Mouse (Mus musculus): ENCODE results near the gene Tbc1d4. TPM values are rescaled to one million over a fixed set of nuclear protein-coding genes. Genes with fewer than 3 reads are reported as not detected.

The Tbc1d4 gene
- 100 to 1,000 TPM; 145 to 157 TPM for polyA plus RNA-seq (2017; shearing (Covaris generic))

DNA sequence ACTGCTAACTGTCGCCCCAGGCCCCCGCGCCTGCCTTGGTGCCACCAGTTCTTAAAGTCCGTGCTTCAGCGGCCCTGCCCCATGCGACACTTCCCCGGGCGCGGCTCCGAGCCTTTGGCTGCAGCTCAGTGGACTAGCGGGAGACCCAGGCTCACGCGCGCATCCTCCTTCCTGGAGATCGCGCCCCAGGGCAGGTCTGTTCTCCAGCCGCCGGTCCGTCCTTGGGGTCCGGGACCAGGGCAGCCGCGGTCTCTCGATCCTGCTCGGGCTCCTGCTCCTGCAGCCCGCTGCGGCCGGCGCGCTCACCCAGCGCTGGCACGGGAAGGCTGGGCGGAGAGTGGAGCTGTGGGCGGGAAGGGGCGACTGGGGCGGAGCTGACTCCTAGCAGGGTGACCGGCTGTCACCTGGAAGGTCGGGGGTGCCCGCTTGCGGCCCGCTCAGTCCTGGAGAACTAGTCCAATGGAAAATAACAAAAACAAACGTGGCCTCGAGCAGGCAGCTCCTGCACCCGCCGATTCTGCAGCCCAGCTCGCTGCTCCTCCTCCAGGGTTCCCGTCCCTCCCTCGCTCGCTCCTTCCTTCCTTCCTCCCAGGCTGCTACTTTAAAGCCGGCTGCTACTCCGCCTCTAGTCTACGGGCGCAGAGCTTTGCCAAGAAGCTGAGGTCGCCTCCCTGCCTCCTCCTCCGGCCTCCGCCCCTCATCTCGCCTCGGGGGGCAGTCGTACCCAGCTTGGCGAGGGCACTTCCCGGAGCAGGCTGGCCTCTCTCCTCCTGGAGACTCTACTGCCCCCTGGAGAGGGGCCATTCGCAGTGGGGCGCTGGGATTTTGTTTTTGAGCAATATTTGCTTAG lies at the start of gene Tbc1d4:
Gene Tbc1d4 (minus strand): TSS at position 673 of the 850 bp plus-strand sequence.
- ATAC-seq: peak; percentile 56

DNA sequence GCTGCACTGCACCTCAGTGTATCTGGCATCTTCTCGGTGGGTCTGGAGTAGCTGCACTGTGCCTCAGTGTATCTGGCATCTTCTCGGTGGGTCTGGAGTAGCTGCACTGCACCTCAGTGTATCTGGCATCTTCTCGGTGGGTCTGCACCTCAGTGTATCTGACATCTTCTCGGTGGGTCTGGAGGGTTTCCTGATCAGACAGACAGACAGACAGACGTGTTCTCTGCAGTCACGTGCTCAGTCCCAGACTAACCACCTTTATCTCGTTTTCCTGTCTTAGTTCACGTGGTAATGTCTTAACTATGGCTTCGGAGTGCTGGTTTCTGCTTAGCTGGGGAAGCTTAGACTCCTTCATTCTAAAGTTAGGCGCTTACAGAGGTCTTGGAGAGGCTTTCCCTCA lies 47.3 kb upstream of the Tbc1d4 start:
- peak; percentile 4 for ATAC-seq

DNA sequence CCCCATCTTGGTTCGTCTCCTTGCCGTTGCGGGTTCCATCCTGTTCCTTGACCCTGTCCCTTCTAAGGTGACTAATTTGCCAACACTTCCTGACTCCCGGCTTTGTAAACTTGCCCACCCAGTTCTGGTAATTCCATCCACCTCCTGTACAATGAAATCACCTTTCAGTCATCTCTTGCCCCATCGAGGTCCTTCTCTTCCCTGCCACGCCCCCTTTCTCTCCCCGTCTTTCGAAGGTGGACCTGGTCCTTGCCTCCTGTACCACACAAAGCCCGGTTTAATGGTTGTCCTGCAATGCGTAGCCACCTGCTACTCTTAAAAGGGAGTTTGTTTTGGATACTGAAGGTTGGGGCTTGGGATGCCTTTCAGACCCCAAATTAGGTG lies 45.5 kb upstream of the Tbc1d4 start:
- ATAC-seq: peak; percentile 5

DNA sequence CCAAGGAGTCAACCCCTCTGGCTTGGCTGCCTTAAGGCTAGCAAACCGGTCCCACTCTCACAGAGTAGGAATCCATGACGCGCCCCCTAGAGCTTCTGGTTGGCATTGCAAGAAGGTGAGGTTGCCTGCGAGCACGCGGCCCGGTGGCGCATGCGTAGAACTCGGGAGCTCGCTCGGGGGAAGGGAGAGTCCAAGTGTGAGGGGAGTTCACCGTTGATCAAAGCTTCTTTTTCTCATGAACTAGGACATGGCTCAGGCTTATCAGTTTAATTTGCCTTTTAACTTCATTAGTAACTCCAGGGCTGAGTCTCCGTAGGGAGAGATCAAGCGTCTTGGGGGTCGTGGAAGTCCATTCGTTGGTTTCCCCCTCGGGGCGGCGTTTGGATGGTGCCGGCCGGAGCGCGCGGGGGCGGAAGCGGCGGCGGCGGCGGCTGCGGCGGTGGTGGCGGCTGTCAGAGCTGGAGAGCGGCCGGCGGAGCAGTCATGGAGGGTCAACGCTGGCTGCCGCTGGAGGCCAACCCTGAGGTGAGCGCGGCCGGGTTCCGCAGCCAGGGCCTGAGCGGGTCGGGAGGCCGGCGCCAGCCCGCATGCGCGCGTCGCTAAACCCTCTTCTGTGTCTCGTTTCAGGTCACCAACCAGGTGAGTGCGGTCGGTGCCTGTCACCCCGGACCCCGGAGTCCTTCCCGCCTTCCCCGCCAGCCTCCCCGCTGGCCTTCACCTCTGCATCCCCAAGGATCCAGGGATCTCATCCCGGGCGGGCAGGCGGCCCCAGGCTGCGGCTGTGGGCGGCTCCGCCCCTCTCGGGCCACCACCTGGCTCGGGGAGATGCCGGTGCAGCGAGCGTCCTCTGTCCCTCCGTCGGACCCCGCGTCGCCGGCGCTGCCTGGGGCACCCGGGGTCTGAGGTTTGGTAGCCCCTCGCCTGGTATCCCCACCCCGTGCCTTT lies 44.9 kb upstream of the Tbc1d4 start, which contains the start of gene Uchl3:
Gene Uchl3 (plus strand): TSS at position 387 of the 945 bp plus-strand sequence.
- peak; percentile 85 for ATAC-seq

DNA sequence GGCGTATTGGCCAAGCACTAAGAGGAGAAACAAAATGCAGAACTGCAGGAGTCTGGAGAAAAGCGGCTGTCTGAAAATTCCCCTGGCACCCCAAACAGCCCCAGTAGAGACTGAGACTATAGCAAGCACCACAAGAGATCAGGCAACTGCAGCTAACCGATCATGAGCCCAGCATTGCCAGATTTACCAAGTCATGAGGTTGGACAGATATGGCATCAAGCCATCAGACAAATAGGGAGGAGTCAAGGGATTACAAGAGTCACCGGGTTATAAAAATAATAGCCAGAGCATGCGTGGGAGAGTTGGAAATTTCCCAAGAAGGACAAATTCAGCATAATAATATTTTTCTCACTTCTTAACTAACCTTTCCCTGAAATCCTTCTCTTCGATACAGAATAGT lies 43.6 kb upstream of the Tbc1d4 start:
- ATAC-seq: no peak

DNA sequence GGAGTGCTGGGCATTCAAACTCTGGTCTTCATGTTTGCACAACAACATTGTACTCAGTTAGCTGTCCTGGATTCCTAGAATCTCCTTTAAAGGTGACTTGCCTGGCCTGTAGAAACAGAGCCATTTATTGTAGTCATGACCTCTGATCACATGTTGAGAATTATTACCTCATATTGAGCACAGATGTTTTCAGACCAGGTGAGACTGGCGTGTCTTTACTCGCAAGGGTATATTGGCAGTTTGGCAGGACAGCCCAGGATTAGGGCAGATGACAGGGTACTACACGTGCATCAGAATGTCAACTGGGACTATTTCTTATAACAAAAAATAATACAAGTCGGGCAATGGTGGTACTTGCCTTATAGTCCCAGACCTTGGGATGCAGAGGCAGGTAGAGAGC lies 41.6 kb upstream of the Tbc1d4 start:
- no peak for ATAC-seq

DNA sequence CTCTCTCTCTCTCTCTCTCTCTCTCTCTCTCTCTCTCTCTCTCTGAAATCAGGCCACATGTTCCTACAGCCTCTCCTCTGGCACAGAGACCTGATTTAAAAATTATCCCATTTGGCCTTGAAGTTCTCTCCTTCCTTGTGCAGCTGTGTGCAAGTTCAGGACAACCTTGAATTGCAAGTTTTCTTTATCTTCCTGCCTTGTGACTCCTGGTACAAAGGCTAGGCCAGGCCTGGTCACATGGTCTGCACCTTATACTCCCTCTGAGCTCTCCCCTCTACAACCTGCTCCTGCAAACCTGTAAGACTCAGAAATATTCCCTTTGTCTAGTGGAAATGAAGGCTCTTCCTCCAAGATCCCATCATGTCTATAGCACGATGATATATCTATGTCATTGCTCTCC lies 36.0 kb upstream of the Tbc1d4 start:
- no peak for ATAC-seq

DNA sequence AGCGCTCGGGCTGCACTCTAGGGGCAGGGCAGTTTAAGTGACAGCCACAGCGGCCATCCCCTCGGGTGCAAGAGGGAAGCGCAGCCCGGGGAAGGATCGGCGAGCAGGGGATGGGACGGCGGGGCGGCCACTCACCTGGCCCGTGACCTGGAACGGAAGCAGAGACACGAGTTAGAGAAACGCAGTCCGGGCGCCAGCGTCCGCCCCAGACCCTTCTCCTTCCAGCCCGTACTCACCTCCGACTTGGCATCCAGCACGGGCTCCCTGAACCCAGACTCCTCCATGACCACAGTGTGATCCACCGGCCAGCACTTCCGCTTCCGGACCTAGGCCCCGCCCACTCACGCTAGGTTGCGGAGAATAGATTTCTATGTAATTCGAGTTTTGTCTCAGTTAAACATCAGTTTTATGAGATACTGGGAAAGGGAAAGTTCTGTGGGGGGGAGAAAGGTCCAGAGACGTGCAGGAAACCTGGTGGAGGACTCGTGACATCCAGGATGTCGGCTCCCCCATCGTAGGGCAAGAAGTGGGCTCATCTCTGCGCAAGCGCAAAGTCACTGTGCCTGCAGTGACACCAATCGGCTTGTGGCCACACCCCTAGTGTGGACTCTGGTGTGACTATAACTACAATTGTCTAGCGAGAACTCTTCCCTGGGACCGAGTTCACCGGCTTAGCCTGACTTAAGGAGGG lies 31.3 kb upstream of the Tbc1d4 start, which contains the start of gene Commd6:
Gene Commd6 (minus strand): TSS at position 534 of the 691 bp plus-strand sequence.
- ATAC-seq: peak; percentile 92

DNA sequence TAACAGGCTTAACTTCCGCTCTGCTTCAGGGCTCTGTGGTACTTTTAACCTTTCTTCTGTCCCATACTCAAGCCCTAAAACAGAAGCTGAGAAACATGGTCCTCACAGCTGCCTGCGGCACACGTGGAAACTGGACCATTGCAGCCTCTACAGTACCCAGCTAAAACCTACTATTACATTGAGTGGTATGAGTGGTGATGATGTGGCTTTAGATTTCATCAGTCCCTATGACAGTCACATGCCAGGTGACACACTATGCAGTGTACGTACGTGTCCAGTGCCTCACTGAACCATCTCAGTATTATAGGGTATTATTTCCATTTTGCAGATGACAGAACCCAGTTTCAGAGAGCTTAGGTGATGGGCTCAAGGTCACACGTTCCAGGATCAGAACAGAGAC lies 28.4 kb upstream of the Tbc1d4 start:
- ATAC-seq: no peak

DNA sequence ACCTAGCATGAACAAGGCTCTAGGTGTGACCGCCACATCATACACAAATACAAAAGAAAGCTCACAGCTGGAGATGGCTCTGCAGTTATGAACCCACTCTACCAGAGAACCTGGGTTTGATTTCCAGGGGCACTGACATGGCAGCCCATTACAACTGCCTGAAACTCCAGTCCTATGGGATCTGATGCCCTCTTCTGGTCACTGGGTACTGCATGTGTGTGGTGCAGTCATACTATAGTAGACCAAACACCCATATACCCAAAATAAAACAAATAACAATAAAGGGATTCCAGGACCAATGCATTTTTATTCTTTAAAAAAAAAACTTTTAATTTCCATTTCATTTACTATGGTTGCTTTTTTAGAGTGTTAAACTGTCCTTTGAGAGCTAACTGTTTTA lies 26.8 kb upstream of the Tbc1d4 start:
- ATAC-seq: no peak

DNA sequence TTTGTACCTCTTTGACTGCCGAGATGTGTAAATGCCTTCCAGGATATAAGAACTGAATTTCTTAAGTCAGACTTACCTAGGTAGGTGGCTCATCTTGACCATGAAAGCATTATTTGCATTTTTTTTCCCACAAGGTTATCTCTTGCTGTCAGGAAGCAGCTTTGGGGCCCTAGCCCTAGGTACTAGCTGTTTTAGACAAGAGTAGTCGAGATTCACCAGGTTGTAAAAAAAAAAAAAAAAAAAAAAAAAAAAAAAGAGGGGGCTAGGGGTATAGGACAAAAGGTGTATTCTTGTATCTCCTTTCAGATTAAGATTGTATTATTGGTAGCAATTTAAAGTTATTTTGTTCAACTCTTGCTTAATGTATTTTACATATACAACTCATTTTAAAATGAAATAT lies 21.6 kb upstream of the Tbc1d4 start:
- no peak for ATAC-seq

DNA sequence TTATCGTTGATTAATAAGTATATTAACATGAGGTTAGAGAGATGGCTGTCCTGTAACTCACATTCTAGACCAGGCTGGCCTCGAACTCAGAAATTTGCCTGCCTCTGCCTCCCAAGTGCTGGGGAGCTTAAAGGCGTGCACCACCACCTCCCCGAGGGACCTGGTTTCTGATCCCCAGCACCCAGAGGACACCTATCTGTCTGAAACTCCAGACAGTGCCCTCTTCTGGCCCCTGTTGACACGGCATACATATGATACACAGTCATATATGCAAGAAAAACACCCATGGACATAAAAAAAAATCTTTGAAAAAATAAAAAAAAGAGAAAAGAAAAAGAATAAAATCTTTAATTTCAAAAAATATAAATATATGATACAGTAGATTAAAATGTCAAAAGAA lies 8.7 kb upstream of the Tbc1d4 start:
- no peak for ATAC-seq

DNA sequence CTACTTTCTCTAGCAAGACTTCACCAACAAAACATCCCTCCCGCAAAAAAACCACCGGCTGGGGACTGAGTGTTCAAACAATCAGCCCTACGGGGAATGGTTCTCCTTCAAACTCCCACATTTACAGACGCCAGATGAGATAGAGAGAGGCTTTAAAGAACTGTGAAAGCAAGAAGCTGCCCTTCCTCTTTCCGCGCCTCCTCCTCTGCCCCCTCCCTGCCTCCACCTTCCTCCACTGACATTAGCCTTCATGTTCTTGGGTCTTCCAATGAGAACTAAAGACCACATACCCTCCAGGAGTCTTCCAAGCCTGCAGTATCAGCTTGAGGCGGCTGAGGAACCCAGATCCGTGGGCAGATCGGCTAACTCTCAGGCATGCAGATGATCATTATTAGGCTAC lies 7.2 kb upstream of the Tbc1d4 start:
- no peak for ATAC-seq

DNA sequence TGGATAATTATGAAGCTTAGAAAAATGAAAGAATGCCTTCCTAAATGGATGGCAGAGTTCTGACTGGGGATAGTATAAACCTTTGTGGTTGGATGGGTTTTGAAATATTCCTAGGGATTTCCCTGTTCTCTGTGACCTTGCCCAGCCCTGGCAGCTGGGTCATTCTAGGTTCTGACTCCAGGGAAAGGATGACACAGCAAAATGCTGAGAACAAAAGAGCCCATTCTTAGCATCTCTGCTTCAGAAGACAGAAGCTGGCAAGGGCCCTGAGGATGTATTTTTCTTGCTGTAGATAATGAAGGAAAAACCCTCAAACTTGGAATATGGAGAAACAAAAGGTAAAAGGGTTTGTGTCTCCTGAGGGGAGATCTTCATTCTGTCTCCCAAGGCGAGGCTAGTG lies 4.2 kb upstream of the Tbc1d4 start:
- no peak for ATAC-seq

DNA sequence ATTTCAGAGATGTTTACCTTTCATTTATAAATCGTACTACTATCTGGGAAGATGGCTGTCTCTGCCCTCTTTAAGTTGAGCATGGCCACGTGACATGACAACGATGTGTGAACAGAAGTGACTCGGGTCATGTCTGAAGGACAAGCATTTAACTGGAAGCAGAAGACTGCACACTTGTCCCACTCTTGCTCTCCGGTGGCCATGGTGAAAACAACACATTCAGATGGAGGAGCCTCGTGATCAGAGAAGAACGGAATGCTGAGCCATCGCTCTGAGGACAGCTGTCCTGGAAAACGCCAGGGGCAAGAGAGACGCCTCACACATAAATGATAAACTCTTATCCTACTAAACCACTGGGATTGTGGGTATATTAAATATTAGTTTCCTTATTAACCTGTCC lies 1.7 kb upstream of the Tbc1d4 start:
- no peak for ATAC-seq

DNA sequence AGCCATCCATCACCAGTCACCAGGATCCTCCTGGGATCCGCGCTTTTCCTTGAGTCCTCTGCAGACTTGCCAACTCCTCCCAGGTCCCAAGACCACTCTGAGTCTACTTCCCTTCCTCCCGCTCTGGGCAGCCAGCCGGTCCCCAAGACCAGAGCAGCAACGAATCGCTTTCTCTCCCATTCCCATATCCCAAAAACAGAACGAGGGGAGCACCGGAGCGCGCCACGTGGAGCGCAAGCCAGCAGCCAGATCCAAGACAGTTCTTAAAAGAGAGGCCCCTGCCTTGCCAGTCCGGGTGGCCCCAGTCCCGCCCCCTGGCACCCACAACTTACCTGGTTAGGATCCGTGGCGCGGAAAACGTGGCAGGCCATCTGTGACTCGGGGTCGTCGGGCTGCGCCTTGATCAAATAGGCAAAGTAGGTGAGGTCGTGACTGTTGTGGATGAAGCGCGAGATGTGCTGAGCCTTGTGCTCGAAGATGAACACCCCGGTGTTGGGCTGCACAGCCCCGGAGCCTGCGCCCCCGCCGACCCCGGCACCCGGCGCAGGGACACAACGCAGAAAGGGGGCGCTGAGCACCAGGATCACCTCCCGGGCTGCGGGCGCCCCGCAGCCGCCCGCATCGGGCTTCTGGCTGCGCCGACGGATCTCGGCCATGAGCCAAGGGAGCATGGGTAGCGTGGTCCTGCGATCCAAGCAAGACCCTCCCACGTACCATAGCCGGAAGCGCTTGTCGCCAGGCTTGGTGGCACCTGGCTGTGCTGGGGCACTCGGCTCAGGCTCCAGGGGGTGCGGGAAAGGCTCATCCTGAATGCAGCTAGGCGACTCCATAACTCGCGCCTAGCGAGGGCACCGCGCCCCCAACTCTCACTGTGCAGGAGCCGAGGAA lies 1.1 kb downstream of the Tbc1d4 start:
- peak; percentile 40 for ATAC-seq

DNA sequence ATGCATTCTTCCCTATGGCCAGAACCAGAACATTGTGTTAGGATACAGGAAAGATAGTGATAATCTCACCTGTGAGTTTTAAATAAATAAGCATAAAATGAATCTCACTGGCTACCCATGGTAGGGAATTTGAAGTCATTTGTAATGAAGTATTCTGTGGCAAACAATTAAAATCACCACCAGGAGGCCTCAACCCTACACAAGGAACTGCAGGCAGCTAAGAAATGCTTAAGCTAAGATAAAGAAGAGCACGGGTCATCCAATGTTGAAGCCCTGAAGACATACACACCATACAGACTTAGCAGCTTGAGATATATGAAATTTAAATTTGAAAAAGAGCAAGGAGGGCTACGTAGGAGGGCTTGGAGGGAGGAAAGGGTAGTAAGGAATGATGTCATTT lies 3.1 kb downstream of the Tbc1d4 start:
- no peak for ATAC-seq

DNA sequence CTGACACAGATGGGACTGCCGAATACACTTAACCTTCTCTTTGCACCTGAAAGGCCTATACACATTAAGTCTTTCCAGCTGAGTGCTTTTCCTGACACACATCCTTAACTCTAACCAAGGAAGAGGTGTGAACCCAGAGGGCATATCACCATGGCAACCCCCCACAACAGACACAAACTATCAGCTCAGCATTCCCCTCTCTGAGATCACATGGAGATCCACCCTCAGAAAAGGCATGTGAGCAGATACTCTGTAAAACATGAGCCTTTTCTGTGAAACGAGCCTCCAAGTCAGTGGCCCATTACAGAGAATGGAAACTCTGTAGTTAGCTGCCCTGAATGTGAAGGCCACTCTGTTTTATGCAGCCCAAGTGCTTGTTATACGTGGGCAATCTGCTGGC lies 6.1 kb downstream of the Tbc1d4 start:
- ATAC-seq: no peak

DNA sequence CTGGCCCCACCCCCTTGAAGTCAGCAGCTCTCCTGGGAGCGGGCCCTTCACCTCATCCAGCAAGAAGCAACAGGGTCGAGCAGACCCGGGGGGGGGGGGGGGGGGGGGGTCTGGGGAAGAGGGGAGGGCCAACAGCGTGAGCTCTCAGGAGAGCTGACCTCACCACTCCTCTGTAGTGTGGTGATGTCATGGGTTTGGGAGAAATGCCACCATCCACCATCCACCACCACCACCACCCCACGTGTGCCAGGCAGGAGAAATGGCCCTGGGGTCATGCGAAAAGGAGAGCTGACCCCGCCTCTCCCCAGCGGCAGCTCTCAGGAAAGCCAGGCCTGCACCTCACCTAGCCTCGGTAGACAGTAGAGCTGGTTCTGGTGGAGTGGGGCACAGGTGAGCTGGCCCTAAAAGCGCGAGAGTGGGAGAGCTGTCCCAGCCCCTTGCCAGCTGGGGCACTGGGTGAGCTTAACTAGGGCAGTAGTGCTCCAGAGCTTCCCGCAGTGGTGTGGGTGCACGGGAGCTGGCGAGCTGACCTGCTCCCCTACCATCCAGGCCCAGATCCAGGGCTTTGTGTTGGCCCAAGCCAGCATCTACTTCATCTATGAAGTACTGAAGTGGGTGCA lies 11.8 kb downstream of the Tbc1d4 start:
- ATAC-seq: no peak

DNA sequence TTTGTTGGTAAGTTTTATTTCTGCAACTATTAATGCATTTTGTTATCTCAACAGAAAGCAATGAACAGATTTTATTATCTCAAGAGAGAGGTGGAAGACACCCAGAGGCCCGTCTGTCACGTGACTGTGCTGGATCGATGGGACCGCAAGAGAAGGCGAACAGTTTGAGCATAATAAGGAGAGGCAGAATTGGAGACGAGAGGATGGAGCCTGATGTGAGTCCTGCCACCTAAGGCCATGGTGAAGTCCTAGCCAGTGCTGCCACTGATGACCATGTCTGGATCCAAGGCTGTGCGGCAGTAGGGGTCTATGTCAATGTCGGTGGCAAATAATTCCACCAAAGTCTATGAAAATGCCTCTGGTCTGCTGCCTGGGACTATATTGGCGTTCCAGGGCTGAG lies 12.3 kb downstream of the Tbc1d4 start:
- ATAC-seq: no peak
